Mouse (Mus musculus) frontal cortex, postnatal 25 days (tissue): ENCODE measurements at regions not wholly inside any gene's neighbourhood (a gene's known extent, or its start where the extent isn't known, plus 50 kb on each side); places are given as distances from the start of the nearest gene placed in this dataset.

ENCODE experiments used
- DNase-seq, 2 experiments: peaks; one replicate each; pipeline ENCODE4 v3.0.0; 2022; ENCODE audit warnings: low spot score in 2 of 2

DNA sequence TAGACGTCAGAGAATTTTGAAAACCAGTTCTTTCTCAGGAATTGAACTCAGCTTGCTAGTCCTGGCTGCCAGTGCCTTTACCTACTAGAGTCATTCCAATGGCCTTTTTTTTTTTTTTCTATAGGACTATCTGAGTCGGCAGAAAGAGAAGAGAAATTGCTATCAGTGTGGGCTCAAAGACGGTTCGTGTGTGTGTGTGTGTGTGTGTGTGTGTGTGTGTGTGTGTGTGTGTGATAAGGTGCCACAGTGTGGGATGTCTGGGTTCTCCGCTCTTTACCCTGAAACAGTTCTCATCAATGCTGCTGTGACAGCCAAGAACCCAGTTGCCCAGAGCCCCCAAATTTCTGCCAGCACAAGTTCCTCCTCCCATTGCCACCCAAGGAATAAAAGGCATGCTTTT, 146.1 kb downstream of the Rybp start:
- no peak for DNase-seq

DNA sequence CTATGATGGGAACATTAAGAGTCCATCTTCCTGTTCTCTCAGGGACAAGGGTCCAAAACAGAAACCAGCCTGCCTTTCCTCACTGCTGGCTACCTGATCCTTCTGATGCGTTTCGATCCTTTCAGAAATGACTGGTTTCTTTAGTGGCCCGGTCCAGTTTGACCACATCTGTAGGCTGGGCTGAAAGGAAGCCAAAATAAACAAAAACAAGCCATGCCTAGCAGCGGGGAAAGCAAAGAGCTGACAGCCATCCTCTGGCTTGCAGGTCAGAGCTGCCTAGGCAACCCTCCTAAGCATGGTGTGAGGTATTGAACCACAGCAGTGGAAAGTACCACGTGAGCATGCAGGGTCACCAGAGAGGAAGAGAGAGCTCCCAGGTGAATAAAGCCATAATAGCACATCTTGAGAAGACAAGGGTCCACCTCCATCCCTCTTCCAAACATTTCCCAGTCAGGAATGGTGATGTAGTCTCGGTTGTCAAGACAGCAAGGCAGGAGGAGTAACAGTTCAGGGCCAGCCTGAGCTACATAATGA, 146.6 kb downstream of the Rybp start:
- no peak for DNase-seq

DNA sequence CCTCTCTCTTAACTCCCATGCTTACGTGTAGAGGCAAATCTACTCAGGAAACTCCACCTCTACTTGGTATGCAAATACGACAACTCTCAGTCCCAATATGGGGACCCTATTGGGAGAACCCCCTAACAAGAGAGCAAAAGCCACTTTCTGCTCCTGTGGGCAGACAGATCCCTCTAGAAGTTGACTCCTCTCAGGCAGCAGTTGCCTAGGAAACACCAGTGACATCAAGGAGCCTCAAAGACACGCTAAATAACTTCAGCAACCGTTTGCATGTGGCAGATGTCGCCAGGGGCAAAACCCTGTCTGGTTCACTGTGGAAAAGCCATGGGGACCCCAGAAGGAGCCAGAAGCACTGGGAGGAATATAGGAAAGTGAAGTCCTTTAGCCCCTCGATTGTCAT, 147.5 kb downstream of the Rybp start:
- no peak for DNase-seq

DNA sequence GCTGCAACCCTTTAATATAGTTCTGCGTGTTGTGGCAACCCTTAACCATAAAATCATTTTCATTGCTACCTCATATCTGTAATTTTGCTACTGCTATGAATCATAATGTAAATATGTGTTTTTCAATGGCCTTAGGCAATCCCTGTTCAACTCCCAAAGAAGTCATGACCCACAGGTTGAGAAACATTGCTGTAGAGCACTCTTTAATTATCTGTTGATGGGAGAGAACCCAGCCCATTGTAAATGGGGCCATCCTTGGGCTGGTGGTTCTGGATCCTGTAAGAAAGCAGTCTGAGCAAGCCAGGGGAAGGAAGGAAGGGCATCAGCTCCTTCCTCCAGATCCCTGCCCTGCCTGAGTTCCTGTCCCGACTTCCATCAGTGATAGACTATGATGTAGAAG, 148.6 kb downstream of the Rybp start:
- no peak for DNase-seq

DNA sequence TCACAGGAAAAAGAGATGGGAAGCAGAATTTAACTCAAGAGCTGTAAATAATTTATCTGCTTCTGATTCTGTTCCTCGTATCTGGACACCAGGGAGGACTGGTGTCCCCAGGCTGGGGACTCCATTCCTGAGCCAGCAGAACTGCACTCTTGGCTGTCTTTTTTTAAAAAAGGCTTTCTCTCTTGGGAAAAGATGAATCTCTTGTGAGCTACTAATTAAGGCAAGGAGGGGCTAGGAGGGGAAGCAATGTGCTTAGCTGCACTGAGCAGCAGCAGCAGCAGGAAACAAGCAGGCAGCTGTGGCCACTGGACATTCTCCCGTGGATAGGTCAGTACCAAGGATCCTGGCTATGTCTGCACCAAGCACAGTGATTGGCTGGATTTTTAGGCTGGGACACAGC, 152.1 kb downstream of the Rybp start:
- DNase-seq, result no peak

DNA sequence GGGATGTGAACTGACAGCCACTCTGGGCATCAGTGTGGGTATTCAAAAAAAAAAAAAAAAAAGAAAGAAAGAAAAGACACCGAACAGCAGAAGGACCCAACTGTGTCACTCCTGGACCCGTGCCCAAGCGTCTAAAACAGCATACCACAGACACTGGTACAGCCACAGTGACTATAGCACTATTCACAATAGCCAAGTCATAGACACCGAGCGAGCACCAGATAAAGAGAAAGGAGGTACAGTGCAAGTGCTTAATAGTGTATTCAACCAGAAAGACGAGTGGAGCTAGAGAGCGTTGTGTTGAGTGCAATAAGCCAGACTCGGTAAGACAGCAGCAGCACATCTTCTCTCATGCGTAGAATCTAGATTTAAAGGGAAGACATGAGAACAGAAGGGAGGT, 153.3 kb downstream of the Rybp start:
- DNase-seq, result no peak

DNA sequence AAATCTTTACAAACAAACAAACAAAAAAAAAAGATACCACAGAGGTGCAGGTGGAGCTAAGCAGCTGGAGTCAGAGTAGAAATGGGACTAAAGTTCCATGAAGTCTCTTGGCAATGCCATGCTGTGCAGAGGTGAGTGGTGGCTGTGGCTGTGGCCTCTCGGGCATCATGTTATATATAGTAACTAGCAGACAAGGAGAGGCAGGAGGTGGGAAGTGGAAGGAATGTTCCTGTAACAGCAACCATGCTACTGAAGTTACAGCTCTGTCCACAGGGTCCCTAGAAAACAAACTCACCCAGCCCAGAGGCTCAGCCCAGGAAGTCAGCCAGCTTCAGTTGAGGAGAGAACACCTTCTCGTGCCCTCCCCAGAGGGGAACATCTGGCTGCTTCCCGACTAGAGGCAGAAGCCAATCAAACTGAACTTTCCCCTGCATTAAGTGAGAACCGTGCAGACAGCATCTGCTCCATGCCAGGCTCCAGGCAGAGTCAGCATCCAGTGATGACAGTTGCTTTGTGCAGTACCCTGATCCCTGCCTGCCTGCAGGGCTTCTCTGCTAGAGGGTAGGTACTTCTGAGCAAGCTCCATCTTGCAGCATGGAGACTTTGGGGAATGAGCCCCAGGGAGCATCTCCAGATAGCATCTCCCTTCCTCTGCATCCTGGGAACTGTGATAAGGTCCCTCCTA, 154.2 kb downstream of the Rybp start:
- DNase-seq, result no peak

DNA sequence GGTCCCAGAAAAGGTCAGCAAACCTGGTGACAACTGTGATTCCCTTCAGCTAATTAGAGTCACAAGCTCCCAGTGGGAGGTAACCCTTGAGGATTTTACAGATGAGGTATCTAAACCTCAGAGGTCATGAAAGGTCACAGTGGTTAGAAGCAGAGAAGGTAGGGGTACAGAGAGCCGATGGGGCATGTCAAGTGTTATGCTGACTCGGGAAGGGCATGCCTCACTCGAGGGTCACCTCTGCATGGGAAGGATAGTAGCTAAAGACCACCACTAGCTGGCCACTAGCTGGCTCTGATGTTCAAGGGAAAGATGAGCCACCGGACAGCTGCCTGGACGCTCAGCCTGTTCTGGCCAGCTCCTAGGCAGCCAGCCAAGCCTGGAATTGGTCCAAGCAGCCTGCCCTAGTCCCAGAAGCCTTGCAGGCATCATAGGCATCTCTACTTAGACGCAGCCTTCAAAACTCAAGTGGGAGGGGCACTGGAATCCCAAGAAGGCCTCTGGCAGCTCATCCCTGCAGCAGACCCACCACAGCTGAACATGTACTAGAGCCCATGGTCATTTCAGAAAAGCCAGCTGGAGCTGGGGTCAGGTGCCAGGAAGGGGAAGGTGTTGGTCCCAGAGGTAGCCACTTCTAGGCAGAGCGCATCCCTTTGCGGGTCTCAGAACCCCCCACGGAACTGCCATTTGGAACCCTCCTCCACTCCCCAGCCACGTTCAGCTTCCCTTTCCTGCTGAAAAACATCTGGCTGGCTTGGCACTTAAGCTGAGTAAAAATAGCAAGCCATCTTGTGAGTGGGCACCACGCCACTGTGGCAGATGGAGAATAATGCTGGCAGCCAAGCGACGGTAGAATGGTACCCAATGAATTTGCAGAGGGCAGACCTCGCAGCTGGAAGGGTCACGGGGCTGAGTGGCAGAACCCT, 159.8 kb downstream of the Rybp start:
- DNase-seq, result peak; percentile 65

DNA sequence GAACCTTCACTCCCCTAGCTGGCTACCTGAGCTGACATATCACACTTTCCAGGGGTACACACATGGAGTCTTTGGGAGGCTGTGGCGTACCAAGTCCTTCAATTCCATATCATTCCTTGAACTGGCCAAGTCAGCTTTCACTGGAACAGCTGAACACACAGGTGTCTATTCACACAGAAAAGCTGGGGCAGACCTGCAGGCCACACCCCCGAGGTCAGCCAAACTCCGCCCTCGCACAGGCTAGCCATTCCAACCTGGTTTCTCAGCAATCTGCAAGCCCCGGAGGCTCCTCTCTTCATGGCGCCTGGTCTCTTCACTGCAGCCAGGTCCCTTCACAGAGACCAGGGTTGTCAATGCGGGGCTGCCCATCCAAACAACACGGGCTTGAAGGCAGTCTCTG, 160.5 kb downstream of the Rybp start:
- no peak for DNase-seq

DNA sequence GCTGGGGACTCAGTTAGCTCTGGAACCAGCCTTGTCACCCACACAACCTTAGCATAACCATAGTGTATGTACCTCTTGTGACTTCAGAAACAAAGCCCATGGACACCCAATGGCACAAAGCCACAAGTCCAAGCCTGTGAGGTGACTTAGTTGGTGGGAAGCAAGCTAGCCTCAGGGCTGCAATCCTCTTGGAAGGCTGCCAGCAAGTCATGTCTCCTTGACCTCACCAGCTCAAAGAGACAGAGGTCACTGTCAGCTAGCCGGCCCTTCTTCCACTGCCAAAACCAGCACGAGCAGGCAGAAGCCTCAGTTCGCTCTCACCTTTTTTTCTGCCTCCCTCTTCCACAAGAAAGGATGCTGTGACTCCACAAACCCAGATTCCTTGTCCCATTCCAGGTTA, 161.0 kb downstream of the Rybp start:
- DNase-seq, result no peak

DNA sequence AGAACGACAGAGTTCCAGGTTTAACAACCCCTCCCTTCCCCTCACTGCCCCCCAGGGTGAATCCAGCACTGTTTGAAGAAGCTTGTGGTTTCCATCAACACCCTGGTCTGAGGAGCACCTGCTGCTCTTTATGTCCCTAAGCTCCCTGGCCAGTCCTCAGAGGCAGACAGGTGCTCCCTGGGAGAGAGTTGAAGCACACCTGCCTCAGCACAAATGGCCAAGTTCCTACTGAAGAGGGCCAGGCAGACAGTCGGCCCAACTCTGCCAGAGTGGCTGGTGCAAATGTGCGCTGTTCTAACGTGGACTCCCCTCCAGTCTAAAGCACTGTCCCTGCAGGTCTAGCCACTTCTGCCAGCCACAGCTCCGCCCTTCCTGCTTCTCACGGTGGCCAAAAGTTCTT, 166.0 kb downstream of the Rybp start:
- no peak for DNase-seq

DNA sequence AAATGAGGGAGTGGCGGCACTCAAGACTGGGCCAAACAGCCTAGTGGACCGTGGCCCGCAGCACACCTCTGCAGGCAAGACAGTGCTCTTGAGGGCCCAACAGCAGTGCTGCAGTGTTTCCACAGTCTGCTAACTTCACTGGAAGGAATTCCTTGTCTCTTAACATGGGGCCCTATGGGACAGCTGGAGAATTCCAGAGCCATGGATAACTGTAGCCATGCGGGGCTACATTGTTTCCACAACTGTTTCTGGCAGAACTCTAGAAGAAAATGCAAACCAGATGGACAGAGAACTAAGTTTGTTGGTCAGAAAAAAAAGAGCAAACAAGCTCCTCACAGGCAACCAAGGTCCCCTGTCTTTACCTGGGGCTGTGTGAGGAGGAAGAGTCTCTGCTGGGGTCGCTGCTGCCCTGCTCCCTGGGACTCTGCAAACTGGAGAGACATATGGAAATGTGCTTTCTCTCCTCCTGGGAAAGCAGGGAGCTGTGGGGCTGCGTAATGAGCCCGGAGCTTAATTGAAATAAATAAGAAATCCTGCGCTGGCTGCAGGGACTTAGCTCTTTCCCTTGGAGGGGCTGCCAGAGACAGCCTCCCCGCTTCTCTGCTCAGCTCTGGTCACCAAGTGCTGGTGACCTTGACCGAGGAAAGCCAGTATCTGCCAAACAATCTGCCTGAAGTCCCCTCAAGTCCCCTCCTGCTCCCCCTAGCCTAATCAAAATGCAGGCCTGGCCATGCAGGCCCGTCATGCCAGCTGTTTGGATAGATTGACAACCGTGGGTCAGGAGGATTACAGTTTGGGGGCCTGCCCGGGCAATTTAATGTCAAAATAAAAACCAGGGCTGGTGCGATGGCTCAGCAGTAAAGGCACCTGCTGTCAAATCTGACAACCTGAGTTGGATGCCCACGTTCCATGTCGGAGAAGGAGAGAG, 167.0 kb downstream of the Rybp start:
- DNase-seq, result no peak

DNA sequence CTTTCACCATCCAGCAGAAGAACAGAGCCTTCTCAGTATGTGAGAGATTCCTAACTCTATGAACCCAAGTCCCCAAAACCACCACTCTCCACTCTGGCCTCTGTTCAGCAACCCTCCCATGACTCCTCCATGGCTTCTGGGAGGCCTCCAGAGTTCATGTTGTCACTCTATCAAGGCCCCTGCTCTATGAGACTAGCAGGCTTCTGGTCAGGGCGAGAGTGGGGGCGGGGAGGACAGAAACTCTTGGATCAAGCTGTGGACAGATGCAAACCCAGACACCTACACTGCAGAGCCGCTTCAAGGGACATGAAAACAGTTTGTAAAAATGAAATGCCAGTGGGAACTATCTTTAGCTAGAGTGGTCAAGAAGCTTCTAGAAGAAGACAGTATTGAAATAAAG, 170.2 kb downstream of the Rybp start:
- no peak for DNase-seq

DNA sequence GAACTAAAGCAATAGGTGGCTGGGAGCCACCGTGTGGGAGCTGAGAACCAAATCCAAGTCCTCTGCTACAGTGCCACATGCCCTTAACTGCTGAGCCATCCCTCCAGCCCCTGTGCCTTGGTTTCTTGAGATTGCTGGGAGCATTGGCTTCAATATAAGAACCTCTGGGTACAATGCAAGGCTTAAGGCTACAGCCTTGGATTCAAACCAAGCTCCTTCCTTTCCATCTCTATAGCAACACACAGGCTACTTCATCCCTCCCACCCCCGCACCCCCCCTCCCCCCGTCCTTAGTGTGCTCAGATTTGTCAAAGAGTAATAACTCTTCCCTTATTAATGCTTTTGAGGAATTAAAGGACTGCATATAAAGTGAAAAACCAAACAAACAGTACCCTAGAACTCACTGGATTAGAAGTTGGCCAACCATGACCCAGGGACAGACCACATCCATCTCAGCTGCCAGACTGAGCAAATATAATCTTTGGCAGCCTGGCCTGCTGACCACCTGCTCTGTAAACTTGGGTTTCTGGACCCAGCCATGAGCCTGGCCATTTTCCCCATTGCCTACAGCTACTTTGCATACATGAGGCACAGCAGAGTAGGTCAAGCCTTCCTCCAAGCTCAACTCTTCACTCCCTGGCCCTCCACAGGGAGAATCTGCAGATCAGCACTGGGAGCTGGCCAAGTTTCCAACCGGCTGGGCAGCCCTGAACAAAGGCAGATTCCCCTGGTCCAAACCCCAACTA, 173.7 kb downstream of the Rybp start:
- no peak for DNase-seq

DNA sequence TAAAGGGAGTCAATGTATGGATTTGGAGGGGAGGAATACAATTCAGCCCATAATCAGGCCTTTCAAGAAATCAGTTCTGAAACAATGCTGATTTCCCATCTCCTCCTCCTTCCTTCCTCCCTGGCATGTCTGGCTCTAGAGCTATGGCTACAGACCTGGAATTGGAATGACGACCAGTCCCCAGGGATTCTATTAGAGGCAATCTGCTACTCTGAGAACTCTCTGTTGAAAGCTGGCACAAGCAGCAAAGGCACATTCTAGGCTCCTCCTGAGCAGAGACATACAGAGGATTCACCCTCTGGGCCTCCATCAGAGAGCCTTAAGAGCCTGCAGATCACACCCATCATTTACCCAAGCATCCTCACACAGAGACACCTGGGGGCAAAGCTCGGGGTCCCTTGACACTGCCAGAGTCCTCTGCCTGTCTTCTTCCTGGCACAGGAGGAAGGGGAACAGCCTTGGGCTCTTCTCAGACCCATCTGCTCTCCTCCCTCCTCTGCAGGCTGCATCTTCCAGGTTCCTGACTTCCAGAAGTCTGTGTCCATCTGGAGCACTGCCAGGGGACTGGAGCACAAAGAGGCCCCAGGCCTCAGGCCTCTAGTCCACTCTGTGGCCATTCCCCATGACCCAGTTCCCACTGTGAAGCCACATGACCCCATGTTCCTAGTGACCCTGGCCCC, 176.2 kb downstream of the Rybp start:
- no peak for DNase-seq

DNA sequence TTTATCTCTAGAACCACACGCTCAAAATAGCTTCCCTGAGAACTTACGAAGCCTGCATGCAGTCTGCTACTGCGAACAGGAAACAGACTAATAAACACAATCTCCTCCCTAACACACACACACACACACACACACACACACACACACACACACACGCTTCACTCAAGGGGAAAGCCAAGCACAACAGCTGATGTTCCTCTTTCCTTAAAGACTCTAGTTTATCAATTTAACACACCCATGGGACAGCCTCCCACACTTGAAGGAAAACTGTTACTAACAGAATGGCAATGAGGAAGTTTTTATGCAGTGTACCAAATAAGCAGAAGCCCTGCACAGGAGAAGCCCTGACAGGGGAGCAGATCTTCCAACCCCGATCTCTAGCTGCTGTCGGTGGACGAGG, 177.3 kb downstream of the Rybp start:
- DNase-seq, result no peak

DNA sequence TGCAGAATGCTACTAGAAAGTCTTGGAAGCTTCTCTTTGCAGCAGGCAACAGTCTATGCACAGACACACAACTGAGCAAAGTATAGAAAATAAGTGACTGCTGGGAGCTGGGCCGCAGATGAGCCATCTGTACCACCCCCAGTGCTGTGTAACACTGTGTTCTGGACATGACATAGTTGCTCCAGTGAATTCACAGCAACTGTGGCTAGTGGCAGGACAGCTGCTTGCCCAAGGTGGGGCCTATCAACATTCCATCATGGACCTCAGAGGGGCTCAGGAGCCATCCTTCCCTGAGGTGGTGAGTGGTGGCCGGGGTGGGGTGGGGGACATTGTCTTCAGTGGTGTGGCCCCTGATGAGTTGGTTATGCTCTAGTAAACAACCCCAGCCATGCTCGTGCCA, 177.9 kb downstream of the Rybp start:
- no peak for DNase-seq

DNA sequence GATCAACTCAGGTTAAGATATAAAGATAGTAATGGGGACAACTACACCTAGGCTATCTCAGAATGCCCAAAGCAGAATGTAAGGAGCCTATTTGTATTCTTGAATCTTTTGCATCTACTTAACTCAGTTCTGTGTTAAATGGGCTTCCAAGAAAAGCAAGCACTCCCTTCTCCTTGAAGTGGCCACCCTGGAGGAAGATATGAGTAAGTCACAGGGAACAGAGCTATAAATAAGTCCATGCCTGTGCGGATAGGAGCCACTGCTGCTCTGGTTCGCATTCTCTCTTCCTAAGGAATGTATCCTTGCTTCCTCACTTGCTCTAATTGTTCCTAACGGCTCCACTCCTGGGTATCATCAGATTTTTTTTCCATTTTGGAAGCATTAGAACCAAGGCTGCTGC, 179.8 kb downstream of the Rybp start:
- DNase-seq, result no peak

DNA sequence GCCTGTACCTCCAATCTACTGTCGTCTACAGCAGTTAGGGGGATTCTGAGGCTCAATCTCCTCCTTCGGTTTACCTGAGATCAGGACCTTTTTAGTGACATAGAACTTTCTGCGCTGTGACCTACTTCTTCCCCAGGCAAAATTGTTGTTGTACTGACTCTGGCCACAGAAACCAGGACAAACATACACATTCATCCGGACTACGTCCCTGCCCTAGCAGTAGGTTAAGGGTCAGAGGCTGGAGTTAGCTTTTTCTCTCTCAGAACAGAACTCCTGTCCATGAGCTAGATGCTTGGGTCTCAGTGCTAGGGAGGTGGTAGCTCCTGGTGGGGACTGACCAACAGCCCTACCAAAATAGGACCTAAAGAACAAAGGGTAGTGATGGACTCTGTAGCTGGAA, 180.2 kb downstream of the Rybp start:
- DNase-seq, result no peak

DNA sequence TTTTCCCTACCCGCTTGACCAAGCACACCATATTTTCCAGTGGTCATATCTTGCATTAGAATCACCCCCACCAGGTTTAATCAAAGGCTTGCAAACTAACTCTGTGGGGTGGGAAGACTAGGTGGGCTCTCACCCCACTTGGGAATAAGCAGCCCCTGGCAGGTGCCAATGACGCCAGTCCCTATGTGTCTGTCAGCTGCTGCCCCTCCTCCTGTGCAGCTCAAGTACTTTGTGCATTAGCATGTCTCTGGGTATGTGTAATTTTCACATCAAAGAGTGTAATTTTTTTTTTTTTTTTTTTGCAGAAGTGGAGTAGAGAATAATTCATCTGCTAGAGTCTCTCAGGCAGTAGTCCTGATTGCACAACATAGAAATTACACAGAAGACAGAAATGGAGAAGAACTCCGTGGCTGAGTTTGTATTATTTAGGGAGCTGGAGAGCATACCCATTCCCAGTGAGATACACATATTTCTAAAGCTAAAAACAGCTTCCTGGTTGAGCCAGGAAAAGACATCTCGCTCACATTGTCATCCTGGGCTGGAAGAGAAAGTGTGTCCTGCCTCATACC, 186.6 kb downstream of the Rybp start:
- no peak for DNase-seq
